Mouse (Mus musculus): ENCODE measurements around the gene Ntf5. TPM values are rescaled to one million over a fixed set of nuclear protein-coding genes. Genes with fewer than 3 reads are reported as not detected.

The Ntf5 gene
- polyA plus RNA-seq, 1 experiment from 2014 or later, result 0.35 TPM

DNA sequence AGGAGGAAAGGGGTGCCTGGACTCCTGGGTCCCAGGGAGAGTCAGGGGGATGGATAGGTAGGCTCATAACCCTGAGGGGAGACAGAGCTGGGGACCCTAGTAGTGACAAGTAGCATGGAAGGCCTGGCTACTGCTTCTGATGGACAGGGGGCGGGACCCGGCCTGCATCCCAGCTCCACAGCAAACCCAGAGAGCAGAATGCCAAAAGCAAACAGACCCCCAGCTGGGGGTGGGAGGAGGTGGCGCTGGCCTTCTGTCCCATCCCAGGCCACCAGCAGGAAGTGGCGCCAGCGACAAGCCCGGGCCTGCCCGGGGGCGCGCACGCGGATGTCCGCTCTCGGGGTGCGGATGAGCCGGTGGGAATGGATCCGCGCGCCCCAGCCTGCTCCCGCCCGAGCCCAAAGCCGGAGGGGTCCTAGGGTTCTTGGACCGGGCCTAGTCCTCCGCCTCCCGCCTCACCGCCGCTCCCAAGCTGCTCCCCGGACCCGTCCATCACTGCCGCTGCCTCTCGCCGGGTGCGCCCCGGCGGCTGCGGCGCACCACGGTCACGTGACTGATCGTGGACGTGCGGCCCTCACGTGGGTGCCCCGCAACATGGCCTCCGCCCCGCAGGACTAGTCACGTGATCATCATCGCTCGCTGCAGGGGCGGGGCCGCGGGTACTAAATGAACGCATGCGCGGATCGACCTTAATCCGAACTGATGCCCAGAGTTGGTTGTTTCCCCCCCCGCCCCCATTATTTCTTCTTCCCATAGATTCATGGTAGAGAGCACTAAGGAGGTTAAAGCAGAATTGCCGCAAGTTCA, 53.0 kb downstream of the Ntf5 start, which contains the start of gene Bax:
Gene Bax, minus strand, starts transcription at position 616 of the 807 bp plus-strand sequence.
- H3K27me3 ChIP-seq, result no peaks in the 10 kb centered on the region
- peaks cover 61% of the 10 kb centered on the region for H3K4me1 ChIP-seq (replicated peaks)

More for the DNA sequence above, 53.0 kb downstream of the Ntf5 start, which contains the start of gene Bax:
- Histone ChIP-seq H3K9me3 (replicated peaks) (no peaks in the 10 kb centered on the region), H3K9ac (peak within 1 kb of the TSS; percentile 87), H3K4me3 (replicated peaks) (peak within 1 kb of the TSS; percentile 79), H3K4me2 (peak within 1 kb of the TSS; percentile 94), H3K27ac (peak within 1 kb of the TSS; percentile 76), H3K36me3 (peaks cover 40% of the 10 kb centered on the region)
- DNase-seq, result peak; percentile 93
- under 1% methylated on average over 57 of the region's 58 CpGs for WGBS (ENCODE audit: insufficient replicate concordance)
- peak; percentile 77 for ATAC-seq (ENCODE audit: low read depth)

Small RNAs within 50 kb of the gene (microRNA-seq; reads per million reads assigned to microRNA genes)
- not detected for gene Gm22133

Other genes with a start within 250 kb of the Ntf5 start
- not detected in 2 replicates for gene Slc17a7, start 249.7 kb upstream of the Ntf5 start, polyA plus RNA-seq (2015; fragmentation: Nextera tagmentation; extraction: Ambion mirVana)
- gene Gfy, start 234.1 kb upstream of the Ntf5 start, polyA plus RNA-seq (2015; fragmentation: Nextera tagmentation; extraction: Ambion mirVana), result not detected in 2 replicates
- not detected in 2 replicates for gene Pth2, start 232.7 kb upstream of the Ntf5 start, polyA plus RNA-seq (2015; fragmentation: Nextera tagmentation; extraction: Ambion mirVana)
- 0.07 and 0.14 TPM in 2 replicates for gene Ccdc155, start 208.8 kb upstream of the Ntf5 start, polyA plus RNA-seq (2015; fragmentation: Nextera tagmentation; extraction: Ambion mirVana)
- 2.6 and 2.8 TPM in 2 replicates for gene Dkkl1, start 201.5 kb upstream of the Ntf5 start, polyA plus RNA-seq (2015; fragmentation: Nextera tagmentation; extraction: Ambion mirVana)
- 11.8 and 12.0 TPM in 2 replicates for gene Tead2, start 197.9 kb upstream of the Ntf5 start, polyA plus RNA-seq (2015; fragmentation: Nextera tagmentation; extraction: Ambion mirVana)
- 10.3 and 10.8 TPM in 2 replicates for gene Cd37, start 174.6 kb upstream of the Ntf5 start, polyA plus RNA-seq (2015; fragmentation: Nextera tagmentation; extraction: Ambion mirVana)
- gene Slc6a16, start 172.6 kb upstream of the Ntf5 start, polyA plus RNA-seq (2015; fragmentation: Nextera tagmentation; extraction: Ambion mirVana), result not detected in 2 replicates
- gene Slc6a21, start 136.2 kb upstream of the Ntf5 start, polyA plus RNA-seq (2015; fragmentation: Nextera tagmentation; extraction: Ambion mirVana), result not detected in 2 replicates
- 0.85 and 1.3 TPM in 2 replicates for gene Trpm4, start 79.9 kb upstream of the Ntf5 start, polyA plus RNA-seq (2015; fragmentation: Nextera tagmentation; extraction: Ambion mirVana)
- gene Hrc, start 78.4 kb upstream of the Ntf5 start, polyA plus RNA-seq (2015; fragmentation: Nextera tagmentation; extraction: Ambion mirVana), result 0.12 and 0.15 TPM in 2 replicates
- gene Ppfia3, start 46.7 kb upstream of the Ntf5 start, polyA plus RNA-seq (2015; fragmentation: Nextera tagmentation; extraction: Ambion mirVana), result 0.24 and 0.25 TPM in 2 replicates
- not detected in 2 replicates for gene Lin7b, start 43.1 kb upstream of the Ntf5 start, polyA plus RNA-seq (2015; fragmentation: Nextera tagmentation; extraction: Ambion mirVana)
- 108 and 129 TPM in 2 replicates for gene Snrnp70, start 18.0 kb upstream of the Ntf5 start, polyA plus RNA-seq (2015; fragmentation: Nextera tagmentation; extraction: Ambion mirVana)
- gene Kcna7, start 8.0 kb upstream of the Ntf5 start, polyA plus RNA-seq (2015; fragmentation: Nextera tagmentation; extraction: Ambion mirVana), result not detected in 2 replicates
- gene Lhb, start 7.1 kb downstream of the Ntf5 start, polyA plus RNA-seq (2015; fragmentation: Nextera tagmentation; extraction: Ambion mirVana), result not detected in 2 replicates
- 4.1 and 5.1 TPM in 2 replicates for gene Gys1, start 21.1 kb downstream of the Ntf5 start, polyA plus RNA-seq (2015; fragmentation: Nextera tagmentation; extraction: Ambion mirVana)
- gene Ruvbl2, start 24.4 kb downstream of the Ntf5 start, polyA plus RNA-seq (2015; fragmentation: Nextera tagmentation; extraction: Ambion mirVana), result 111 and 119 TPM in 2 replicates
- 7,621 and 8,262 TPM in 2 replicates for gene Ftl1, start 46.2 kb downstream of the Ntf5 start, polyA plus RNA-seq (2015; fragmentation: Nextera tagmentation; extraction: Ambion mirVana)
- 104 and 106 TPM in 2 replicates for gene Bax, start 53.2 kb downstream of the Ntf5 start, polyA plus RNA-seq (2015; fragmentation: Nextera tagmentation; extraction: Ambion mirVana)
- gene Tulp2, start 68.2 kb downstream of the Ntf5 start, polyA plus RNA-seq (2015; fragmentation: Nextera tagmentation; extraction: Ambion mirVana), result 0.80 and 0.87 TPM in 2 replicates
- not detected in 2 replicates for gene Gm45808, start 73.1 kb downstream of the Ntf5 start, polyA plus RNA-seq (2015; fragmentation: Nextera tagmentation; extraction: Ambion mirVana)
- 2.0 and 2.2 TPM in 2 replicates for gene Dhdh, start 75.1 kb downstream of the Ntf5 start, polyA plus RNA-seq (2015; fragmentation: Nextera tagmentation; extraction: Ambion mirVana)
- gene Nucb1, start 96.7 kb downstream of the Ntf5 start, polyA plus RNA-seq (2015; fragmentation: Nextera tagmentation; extraction: Ambion mirVana), result 110 and 127 TPM in 2 replicates
- 180 and 197 TPM in 2 replicates for gene Ppp1r15a, start 112.6 kb downstream of the Ntf5 start, polyA plus RNA-seq (2015; fragmentation: Nextera tagmentation; extraction: Ambion mirVana)
- 0.43 and 0.52 TPM in 2 replicates for gene Plekha4, start 112.6 kb downstream of the Ntf5 start, polyA plus RNA-seq (2015; fragmentation: Nextera tagmentation; extraction: Ambion mirVana)
- 1.3 and 1.9 TPM in 2 replicates for gene Hsd17b14, start 141.2 kb downstream of the Ntf5 start, polyA plus RNA-seq (2015; fragmentation: Nextera tagmentation; extraction: Ambion mirVana)
- gene Bcat2, start 156.5 kb downstream of the Ntf5 start, polyA plus RNA-seq (2015; fragmentation: Nextera tagmentation; extraction: Ambion mirVana), result 44.1 and 45.4 TPM in 2 replicates
- not detected in 2 replicates for gene Fgf21, start 201.8 kb downstream of the Ntf5 start, polyA plus RNA-seq (2015; fragmentation: Nextera tagmentation; extraction: Ambion mirVana)
- gene Fut1, start 203.6 kb downstream of the Ntf5 start, polyA plus RNA-seq (2015; fragmentation: Nextera tagmentation; extraction: Ambion mirVana), result not detected in 2 replicates
- 0.10 TPM in 1 of 2 replicates, not detected in the other for gene Izumo1, start 208.1 kb downstream of the Ntf5 start, polyA plus RNA-seq (2015; fragmentation: Nextera tagmentation; extraction: Ambion mirVana)
- 2.4 and 2.5 TPM in 2 replicates for gene Rasip1, start 213.8 kb downstream of the Ntf5 start, polyA plus RNA-seq (2015; fragmentation: Nextera tagmentation; extraction: Ambion mirVana)
- gene Mamstr, start 226.3 kb downstream of the Ntf5 start, polyA plus RNA-seq (2015; fragmentation: Nextera tagmentation; extraction: Ambion mirVana), result 0.46 and 0.51 TPM in 2 replicates

Measured in liver, embryonic 13.5 days (tissue).